Mouse (Mus musculus): Measurements from ENCODE around the gene Theg.

DNA sequence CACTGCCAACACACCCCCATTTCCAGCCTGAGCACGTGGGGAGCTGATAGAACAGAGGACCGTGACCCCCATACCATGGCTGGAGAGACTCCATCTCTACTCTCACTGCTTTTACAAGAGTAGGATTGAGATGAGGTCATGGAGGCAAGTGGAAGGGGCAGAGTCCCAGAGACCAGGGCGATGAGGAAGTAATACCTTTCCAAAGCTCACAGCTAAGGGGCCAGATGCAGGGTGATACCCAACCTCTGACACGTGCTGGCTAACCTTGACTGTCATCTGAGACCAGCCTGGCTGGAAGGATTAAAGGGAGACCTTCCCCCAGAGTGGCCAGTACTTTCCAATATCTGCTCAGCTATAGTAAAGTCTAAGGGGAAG is 608 bp upstream of the Theg start:
- TF ChIP-seq CTCF (conservative IDR thresholded peaks at IDR 0.05; ENCODE audit: low read length) (no peak), POU5F1 (IDR thresholded peaks at IDR 0.05; ENCODE audit: borderline replicate concordance, low read length) (no peak)
